Mouse (Mus musculus) liver, embryonic 14.5 days (tissue): ENCODE results near the gene Mfsd12. TPM values are rescaled to one million over a fixed set of nuclear protein-coding genes. Genes with fewer than 3 reads are reported as not detected.
A peak's percentile ranks its signal among the peaks of the same experiment; 100 is the strongest.

ENCODE experiments used
- ATAC-seq: fragments of 200-750 bp; cut with Nextera tagmentation; 2 replicates; pipeline ENCODE4 v1.8.0; 2017; ENCODE audit warnings: moderate number of reproducible peaks, mild to moderate bottlenecking, moderate library complexity; ENCODE audit not compliant: insufficient read depth
- DNase-seq, 3 experiments: peaks; one replicate each; pipeline ENCODE4 v3.0.0-alpha.2; 2012 to 2013; ENCODE audit warnings: low read depth in 3 of 3, low spot score in 3 of 3
- H3K27ac ChIP-seq: fragments of 300-500 bp; sonication (generic); 2 replicates; pipeline ENCODE4 v1.5.1; 2014; ENCODE audit warnings: moderate library complexity, mild to moderate bottlenecking, control low read depth, inconsistent platforms
- H3K27me3 ChIP-seq: fragments of 300-500 bp; sonication (generic); 2 replicates; pipeline ENCODE4 v1.6.1; 2014; ENCODE audit warnings: mild to moderate bottlenecking, low read length, moderate library complexity; ENCODE audit not compliant: control insufficient read depth, insufficient read depth
- H3K36me3 ChIP-seq: fragments of 300-500 bp; sonication (generic); replicated peaks from 2 replicates; pipeline ENCODE4 v1.6.1; 2014; ENCODE audit warnings: low read depth; ENCODE audit not compliant: control insufficient read depth, insufficient read depth
- H3K4me1 ChIP-seq, 2 experiments: fragments of 200-500 bp in 1 of 2; fragments of 300-500 bp in 1 of 2; sonication (generic) in 1 of 2; replicated peaks; 2 replicates each; pipeline ENCODE4 v1.6.1; 2012 to 2014; ENCODE audit warnings: antibody characterized with exemption in 1 of 2, inconsistent platforms in 1 of 2, low read length in 1 of 2; ENCODE audit not compliant: control insufficient read depth in 2 of 2, insufficient read depth in 2 of 2
- H3K4me2 ChIP-seq: fragments of 300-500 bp; sonication (generic); 2 replicates; pipeline ENCODE4 v1.6.1; 2014; ENCODE audit warnings: low read depth, mild to moderate bottlenecking, control low read depth, moderate library complexity
- H3K4me3 ChIP-seq, 2 experiments: fragments of 200-500 bp in 1 of 2; fragments of 300-500 bp in 1 of 2; sonication (generic) in 1 of 2; 2 replicates each; pipeline ENCODE4 v1.5.1; 2012 to 2014; ENCODE audit warnings: low read depth in 2 of 2, low read length in 2 of 2, mild to moderate bottlenecking in 2 of 2, control low read depth in 1 of 2, inconsistent platforms in 1 of 2, moderate library complexity in 1 of 2; ENCODE audit not compliant: insufficient read depth in 1 of 2
- H3K9ac ChIP-seq: fragments of 300-500 bp; sonication (generic); replicated peaks from 2 replicates; pipeline ENCODE4 v1.6.1; 2014; ENCODE audit warnings: mild to moderate bottlenecking, control low read depth, moderate library complexity
- H3K9me3 ChIP-seq: fragments of 300-500 bp; sonication (generic); 2 replicates; pipeline ENCODE4 v1.6.1; 2016; ENCODE audit warnings: low read length, mixed read lengths; ENCODE audit not compliant: control insufficient read depth
- CTCF ChIP-seq: IDR thresholded peaks from 2 replicates; pipeline ENCODE4 v1.5.1; 2016; ENCODE audit warnings: antibody characterized with exemption, low read depth, control low read depth
- EP300 ChIP-seq: IDR thresholded peaks from 2 replicates; pipeline ENCODE4 v1.6.1; 2016; ENCODE audit warnings: antibody characterized with exemption, low read depth
- WGBS: fragments of 180-500 bp; shearing (Covaris S2); extraction: QIAGEN DNeasy Blood & Tissue Kit; methylation state at CpG from one replicate; pipeline ENCODE4 v1.1.7; 2014; ENCODE audit not compliant: insufficient replicate concordance; 5-methylcytosine and 5-hydroxymethylcytosine counted together
- polyA plus RNA-seq, 2 experiments: library from polyadenylated mRNA; depleted of rRNA in 1 of 2; stranded (reverse) in 1 of 2; unstranded in 1 of 2; fragments of >200 nt; fragmentation: Nextera tagmentation in 1 of 2; extraction: Ambion mirVana in 1 of 2; gene quantifications; 2 replicates each; pipeline versions ENCODE4 v1.2.1 to v1.2.3; 2012 to 2014

Gene Mfsd12
- polyA plus RNA-seq, 2 experiments: 6.1 to 8.4 TPM

DNA sequence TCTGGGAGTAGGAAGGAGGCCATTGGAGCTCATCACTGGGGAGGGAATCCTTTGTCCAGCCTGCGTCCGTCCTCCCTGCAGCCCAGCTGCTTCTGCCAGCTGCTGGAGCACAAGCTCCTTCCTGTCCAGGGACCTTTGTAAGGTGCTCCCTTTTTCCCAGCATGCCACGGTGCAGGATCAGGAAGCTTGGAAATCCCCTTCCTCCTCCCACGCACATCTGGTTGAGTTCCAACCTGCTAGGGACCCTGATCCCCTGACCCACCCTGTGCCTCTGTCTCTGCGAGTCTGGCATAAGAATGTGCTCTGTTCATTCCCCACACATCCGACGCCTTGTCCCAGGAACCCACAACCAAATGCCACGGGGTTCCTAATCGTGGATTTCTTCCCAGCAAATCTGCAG lies 53.7 kb downstream of the Mfsd12 start:
- no peak overlapping the region for H3K9ac ChIP-seq
- H3K27ac ChIP-seq: no peak overlapping the region
- no peak for TF ChIP-seq EP300
- TF ChIP-seq CTCF: no peak
- no peaks in the 10 kb centered on the region for H3K9me3 ChIP-seq
- ATAC-seq: no peak
- WGBS: 72% methylated on average over 9 of the region's 9 CpGs
- peaks cover 28% of the 10 kb centered on the region for H3K27me3 ChIP-seq
- H3K4me3 ChIP-seq: no peak overlapping the region
- no peak for DNase-seq
- peaks cover 2 to 15% of the 10 kb centered on the region in 2 experiments; a peak in 2 of 4 replicates for H3K4me1 ChIP-seq
- no peak overlapping the region for H3K4me2 ChIP-seq
- no peaks in the 10 kb centered on the region for H3K36me3 ChIP-seq

DNA sequence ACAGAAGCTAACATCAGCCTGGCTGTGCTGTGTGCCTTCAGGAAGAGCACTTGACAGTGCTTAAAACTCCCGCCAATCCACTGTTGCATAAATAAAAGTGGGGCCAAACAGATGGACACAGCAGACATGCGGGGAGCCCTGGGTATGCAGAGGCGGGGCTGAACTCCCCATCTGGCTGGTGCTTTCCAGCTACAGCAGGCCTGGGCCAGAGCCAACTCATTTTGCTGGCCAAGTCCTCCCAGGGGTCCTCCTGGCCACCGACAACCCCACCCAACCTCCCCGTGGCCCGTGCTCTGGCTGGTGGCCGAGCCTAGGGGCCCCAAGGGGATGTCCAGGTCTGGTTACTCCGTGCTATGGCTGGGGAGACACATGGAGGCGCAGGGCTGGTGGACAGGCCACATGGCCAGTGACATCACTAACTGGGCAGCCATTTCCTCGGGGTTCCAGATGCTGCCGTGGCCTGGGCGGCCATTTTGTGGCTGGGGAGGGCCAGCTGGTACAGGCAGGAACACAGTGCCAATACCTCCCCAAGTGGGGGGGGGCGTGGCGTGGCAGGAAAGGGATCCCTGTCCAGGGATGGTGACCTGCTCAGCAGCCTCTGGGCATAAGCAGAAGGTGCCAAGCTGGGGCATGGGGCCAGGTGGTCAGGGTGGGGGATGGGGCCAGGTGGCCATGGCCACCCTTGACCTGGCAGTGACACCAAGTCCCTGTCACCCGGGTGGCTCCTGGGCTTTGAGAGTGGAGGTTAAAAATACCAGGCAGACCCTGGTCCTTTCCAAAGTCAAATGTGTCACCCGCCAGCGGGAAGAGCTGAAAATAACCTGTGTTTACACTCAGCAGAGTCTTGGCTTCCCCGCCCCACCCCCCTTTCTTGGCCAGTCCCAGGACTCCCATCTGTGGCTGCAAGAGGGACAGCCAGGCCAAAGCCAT lies 54.4 kb downstream of the Mfsd12 start:
- Histone ChIP-seq H3K36me3 (no peaks in the 10 kb centered on the region), H3K4me2 (no peak overlapping the region), H3K27me3 (peaks cover 21% of the 10 kb centered on the region), H3K4me1 (peaks cover 2 to 15% of the 10 kb centered on the region in 2 experiments; a peak in 2 of 4 replicates), H3K9me3 (no peaks in the 10 kb centered on the region), H3K4me3 (no peak overlapping the region), H3K27ac (no peak overlapping the region), H3K9ac (no peak overlapping the region)
- ATAC-seq: no peak
- no peak for DNase-seq
- 65% methylated on average over 18 of the region's 18 CpGs for WGBS
- TF ChIP-seq CTCF (no peak), EP300 (no peak)

- ATAC-seq (no peak), DNase-seq (no peak)
- no peak overlapping the region for H3K9ac ChIP-seq
- 62% methylated on average over 16 of the region's 16 CpGs for WGBS
- H3K36me3 ChIP-seq: no peaks in the 10 kb centered on the region
- H3K4me3 ChIP-seq: no peak overlapping the region
- H3K27me3 ChIP-seq: peaks cover 10% of the 10 kb centered on the region
- no peaks in the 10 kb centered on the region for H3K9me3 ChIP-seq
- H3K4me2 ChIP-seq: no peak overlapping the region
- TF ChIP-seq EP300 (no peak), CTCF (no peak)
- H3K27ac ChIP-seq: no peak overlapping the region
- peaks cover 2 to 15% of the 10 kb centered on the region in 2 experiments; a peak in 2 of 4 replicates for H3K4me1 ChIP-seq
Observed at GRCm38 (mm10) chr10:81412586-81413309, 55.5 kb downstream of the Mfsd12 start.

- WGBS: 23% methylated on average over 26 of the region's 26 CpGs
- H3K36me3 ChIP-seq: no peaks in the 10 kb centered on the region
- peak overlapping the region; percentile 40 for H3K4me2 ChIP-seq
- DNase-seq (no peak), ATAC-seq (peak; percentile 14; the same call in 1 of the 2 replicates)
- H3K27me3 ChIP-seq: peaks cover 2% of the 10 kb centered on the region; the same call in 1 of the 2 replicates
- TF ChIP-seq CTCF (peak; percentile 28), EP300 (peak; percentile 60)
- no peak overlapping the region for H3K27ac ChIP-seq
- H3K9me3 ChIP-seq: no peaks in the 10 kb centered on the region
- no peak overlapping the region for H3K9ac ChIP-seq
- no peak overlapping the region for H3K4me3 ChIP-seq
- peaks cover 2 to 8% of the 10 kb centered on the region in 2 experiments; a peak in 2 of 4 replicates for H3K4me1 ChIP-seq
Observed at GRCm38 (mm10) chr10:81413310-81414261, 56.3 kb downstream of the Mfsd12 start.
